Mouse (Mus musculus): ENCODE measurements around the gene Galnt18. TPM values are rescaled to one million over a fixed set of nuclear protein-coding genes. Genes with fewer than 3 reads are reported as not detected.

The Galnt18 gene
- polyA plus RNA-seq, 1 experiment from 2014 or later: 6.8 TPM

DNA sequence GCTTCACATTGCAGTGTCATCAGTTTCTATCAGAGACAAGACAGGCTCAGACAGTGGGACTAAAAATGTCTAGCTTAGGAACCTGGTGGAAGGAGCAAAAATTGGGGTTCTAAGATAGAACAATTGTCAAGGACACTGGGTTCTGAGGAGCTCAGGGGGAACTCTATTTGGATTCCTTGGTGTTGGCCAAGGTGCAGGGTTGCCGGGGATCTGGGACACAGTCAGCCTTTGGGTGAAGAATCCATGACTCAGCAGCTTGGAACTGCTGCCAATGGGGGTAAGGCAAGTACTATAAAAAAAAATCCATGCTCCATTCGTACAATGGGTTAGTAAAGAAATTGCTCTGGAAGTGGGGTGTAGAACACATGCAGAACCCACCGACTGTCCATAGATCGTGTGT lies 324.2 kb downstream of the Galnt18 start:
- Histone ChIP-seq H3K4me1 (peaks cover 4% of the 10 kb centered on the region; the same call in 1 of the 2 replicates), H3K27ac (replicated peaks) (no peak overlapping the region), H3K9me3 (replicated peaks) (no peaks in the 10 kb centered on the region), H3K36me3 (no peaks in the 10 kb centered on the region), H3K27me3 (ENCODE audit: low read depth, poor library complexity, severe bottlenecking) (no peaks in the 10 kb centered on the region), H3K4me3 (no peak overlapping the region)
- WGBS: 90% methylated on average over 4 of the region's 4 CpGs
- no peak for DNase-seq (ENCODE audit: low spot score)

DNA sequence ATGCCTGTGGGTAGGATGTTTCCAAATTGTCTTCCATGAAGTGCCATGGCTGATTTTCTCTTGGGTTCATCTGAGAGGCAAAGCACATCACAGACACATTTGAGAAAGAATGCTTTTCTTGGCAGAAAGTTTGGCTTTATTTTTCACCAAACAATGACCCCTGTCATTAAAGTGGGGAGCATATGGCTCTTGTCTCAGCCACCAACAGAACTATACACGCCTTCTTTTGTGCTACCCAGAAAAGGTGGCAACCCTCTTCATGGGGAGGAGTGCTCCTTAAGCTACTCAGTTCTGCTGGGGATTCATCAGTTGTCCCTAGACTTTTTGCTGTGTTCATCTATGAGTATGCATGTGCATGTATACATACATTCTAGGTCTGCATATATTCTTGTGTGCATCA lies 327.8 kb downstream of the Galnt18 start:
- Histone ChIP-seq H3K27ac (replicated peaks) (no peak overlapping the region), H3K4me3 (no peak overlapping the region), H3K9me3 (replicated peaks) (no peaks in the 10 kb centered on the region), H3K27me3 (ENCODE audit: low read depth, poor library complexity, severe bottlenecking) (no peaks in the 10 kb centered on the region), H3K36me3 (no peaks in the 10 kb centered on the region), H3K4me1 (peaks cover 4% of the 10 kb centered on the region; the same call in 1 of the 2 replicates)
- WGBS: 65% methylated on average over 1 of the region's 1 CpGs
- no peak for DNase-seq (ENCODE audit: low spot score)

DNA sequence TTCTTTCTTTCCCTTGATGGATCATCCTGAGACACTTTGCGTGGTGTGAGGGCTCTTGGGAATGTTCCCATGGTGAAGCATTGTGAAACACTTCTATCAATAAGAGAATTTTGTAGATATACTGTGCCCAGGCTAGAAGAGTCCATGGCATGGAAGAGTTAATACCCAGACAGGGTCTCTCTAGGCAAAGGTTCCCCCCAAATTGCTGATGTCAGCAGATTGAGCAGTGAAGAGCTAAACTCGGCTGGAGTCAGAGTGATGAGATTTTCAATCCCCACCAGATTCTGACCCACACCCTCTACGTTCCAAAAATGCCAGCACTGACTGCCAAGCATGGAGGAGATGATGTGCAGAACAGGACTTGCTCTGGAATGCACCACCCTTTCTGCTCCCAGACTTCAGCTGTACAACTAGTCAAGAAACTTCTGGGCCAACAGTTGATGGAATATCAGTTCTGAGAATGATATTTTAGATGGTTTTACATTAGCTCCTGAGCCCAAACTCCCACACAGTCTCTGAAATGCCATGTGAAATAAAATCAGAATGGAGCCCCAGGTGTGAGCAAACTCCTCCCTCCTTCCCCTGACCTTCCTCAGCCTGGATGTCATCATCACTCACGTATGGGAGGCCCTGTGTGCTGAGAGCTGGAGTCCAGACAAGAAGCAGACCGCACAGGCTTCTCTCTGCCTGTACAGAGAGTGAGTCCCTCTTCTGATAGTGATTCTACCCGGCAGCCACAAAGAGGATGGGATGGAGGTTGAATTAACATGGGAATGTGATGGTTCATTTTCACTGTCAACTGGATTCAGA lies 329.3 kb downstream of the Galnt18 start:
- no peak for DNase-seq (ENCODE audit: low spot score)
- H3K27me3 ChIP-seq (ENCODE audit: low read depth, poor library complexity, severe bottlenecking): no peaks in the 10 kb centered on the region
- no peaks in the 10 kb centered on the region for H3K36me3 ChIP-seq
- 85% methylated on average over 6 of the region's 6 CpGs for WGBS
- no peak overlapping the region for H3K4me3 ChIP-seq
- H3K27ac ChIP-seq (replicated peaks): no peak overlapping the region
- no peaks in the 10 kb centered on the region for H3K9me3 ChIP-seq (replicated peaks)
- H3K4me1 ChIP-seq: peaks cover 4% of the 10 kb centered on the region; the same call in 1 of the 2 replicates

DNA sequence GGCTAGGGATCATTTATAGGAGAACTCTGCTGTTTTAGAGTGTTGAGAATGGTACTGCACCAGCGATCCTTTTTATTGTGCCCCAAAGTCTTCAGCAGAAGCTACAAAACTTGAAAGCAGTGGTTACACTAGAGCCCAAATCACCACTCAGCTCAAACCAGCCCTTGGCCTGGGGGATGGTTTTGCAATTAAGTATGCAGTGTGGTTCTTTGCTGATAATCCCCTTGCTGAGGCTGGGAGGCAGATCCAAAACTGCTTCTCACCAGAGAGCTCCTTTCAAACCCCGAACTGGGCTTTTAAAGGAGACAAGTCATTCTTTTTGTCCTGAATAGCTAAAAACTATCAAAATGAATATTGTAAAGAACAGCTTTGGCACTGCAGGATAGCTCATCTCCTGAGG lies 346.6 kb downstream of the Galnt18 start:
- no peaks in the 10 kb centered on the region for H3K36me3 ChIP-seq
- peaks cover 14% of the 10 kb centered on the region for H3K4me1 ChIP-seq
- no peak overlapping the region for H3K27ac ChIP-seq (replicated peaks)
- H3K9me3 ChIP-seq (replicated peaks): no peaks in the 10 kb centered on the region
- H3K4me3 ChIP-seq: no peak overlapping the region
- WGBS: 39% methylated on average over 2 of the region's 2 CpGs
- no peaks in the 10 kb centered on the region for H3K27me3 ChIP-seq (ENCODE audit: low read depth, poor library complexity, severe bottlenecking)
- DNase-seq (ENCODE audit: low spot score): no peak

DNA sequence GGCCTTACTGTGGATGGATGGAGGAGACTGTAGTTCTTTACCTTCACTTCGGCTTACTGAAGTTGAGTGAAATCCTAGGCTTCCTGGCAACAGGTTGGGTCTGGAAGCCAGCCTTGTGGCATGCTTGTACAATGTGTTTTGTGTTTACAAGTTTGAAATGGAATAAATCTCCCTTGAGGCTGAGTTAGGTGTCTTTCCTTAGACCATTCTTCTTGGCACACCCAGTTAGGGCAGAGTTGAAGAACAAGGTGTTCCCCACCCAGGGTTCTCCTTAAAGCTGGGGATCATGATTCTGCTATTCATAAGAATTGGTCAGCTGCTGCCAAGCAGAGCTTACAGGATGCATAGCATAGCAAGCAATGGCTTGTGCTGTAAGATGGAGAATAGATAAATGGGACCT lies 352.4 kb downstream of the Galnt18 start:
- no peaks in the 10 kb centered on the region for H3K27me3 ChIP-seq (ENCODE audit: low read depth, poor library complexity, severe bottlenecking)
- H3K4me3 ChIP-seq: no peak overlapping the region
- H3K4me1 ChIP-seq: no peaks in the 10 kb centered on the region
- no peak for DNase-seq (ENCODE audit: low spot score)
- H3K36me3 ChIP-seq: no peaks in the 10 kb centered on the region
- no peak overlapping the region for H3K27ac ChIP-seq (replicated peaks)
- WGBS: 97% methylated on average over 1 of the region's 1 CpGs
- H3K9me3 ChIP-seq (replicated peaks): no peaks in the 10 kb centered on the region

Small RNA genes lying within 50 kb of the gene (microRNA-seq; reads per million reads assigned to microRNA genes)
- gene Gm25787: not detected

Other genes starting within 250 kb of the Galnt18 start
- 78.3 and 93.7 TPM in 2 replicates for gene Usp47, start 243.5 kb upstream of the Galnt18 start, polyA plus RNA-seq (2016; fragmentation: Nextera tagmentation; extraction: Ambion mirVana)